Mouse (Mus musculus) lung, postnatal 10 days (tissue): ENCODE data around the gene Bcan.

Experiments used
- DNase-seq: peaks from one replicate; pipeline ENCODE4 v3.0.0; 2021

Gene Bcan

GRCm38 (mm10) chr3:87943586-87943985 lies 56.4 kb downstream of the Bcan start:
- DNase-seq = no peak

- no peak for DNase-seq
These were observed 57.6 kb downstream of the Bcan start for GRCm38 (mm10) chr3:87942471-87942870.

- no peak for DNase-seq
These were observed 59.4 kb downstream of the Bcan start for GRCm38 (mm10) chr3:87940611-87941010.
